Mouse (Mus musculus) cerebellum, adult 2 months (tissue): ENCODE results near the gene Ece1. TPM values are rescaled to one million over a fixed set of nuclear protein-coding genes. Genes with fewer than 3 reads are reported as not detected.

Source experiments
- DNase-seq, 2 experiments: peaks; one replicate each; pipeline ENCODE4 v3.0.0; 2021
- H3K27ac ChIP-seq: fragments of 200-500 bp; 2 replicates; pipeline ENCODE4 v1.5.1; 2012; ENCODE audit warnings: low read length, control low read depth, inconsistent platforms; ENCODE audit not compliant: insufficient read depth
- H3K27me3 ChIP-seq: fragments of 200-500 bp; 2 replicates; pipeline ENCODE4 v1.6.1; 2012; ENCODE audit warnings: inconsistent platforms, mild to moderate bottlenecking, low read length, moderate library complexity; ENCODE audit not compliant: control insufficient read depth, insufficient read depth
- H3K4me1 ChIP-seq: fragments of 200-500 bp; 2 replicates; pipeline ENCODE4 v1.6.1; 2011; ENCODE audit warnings: low read length; ENCODE audit not compliant: control insufficient read depth, insufficient read depth
- H3K4me3 ChIP-seq: fragments of 200-500 bp; replicated peaks from 2 replicates; pipeline ENCODE3; 2011; ENCODE audit warnings: mild to moderate bottlenecking, low read depth, low read length, control low read depth; ENCODE audit not compliant: insufficient read depth
- CTCF ChIP-seq: fragments of 200-500 bp; IDR thresholded peaks from 2 replicates; pipeline ENCODE4 v1.5.1; 2011; ENCODE audit warnings: low read depth, mild to moderate bottlenecking, control low read depth, low read length, moderate library complexity, borderline replicate concordance; ENCODE audit not compliant: insufficient read depth
- POLR2A ChIP-seq: fragments of 200-500 bp; IDR thresholded peaks from 2 replicates; pipeline ENCODE4 v1.6.1; 2011; ENCODE audit warnings: low read length, control low read depth, borderline replicate concordance; ENCODE audit not compliant: insufficient read depth
- WGBS: fragments of 180-500 bp; shearing (Covaris S2); methylation state at CpG from one replicate; pipeline ENCODE4 v1.1.7; 2018; 5-methylcytosine and 5-hydroxymethylcytosine counted together
- polyA plus RNA-seq: library from polyadenylated mRNA; depleted of rRNA; stranded (reverse); fragments of >200 nt; gene quantifications from 2 replicates; pipeline ENCODE4 v1.2.3, GENCODE M21; 2012

Gene Ece1
- polyA plus RNA-seq, 1 experiment: 48.5 TPM

DNA sequence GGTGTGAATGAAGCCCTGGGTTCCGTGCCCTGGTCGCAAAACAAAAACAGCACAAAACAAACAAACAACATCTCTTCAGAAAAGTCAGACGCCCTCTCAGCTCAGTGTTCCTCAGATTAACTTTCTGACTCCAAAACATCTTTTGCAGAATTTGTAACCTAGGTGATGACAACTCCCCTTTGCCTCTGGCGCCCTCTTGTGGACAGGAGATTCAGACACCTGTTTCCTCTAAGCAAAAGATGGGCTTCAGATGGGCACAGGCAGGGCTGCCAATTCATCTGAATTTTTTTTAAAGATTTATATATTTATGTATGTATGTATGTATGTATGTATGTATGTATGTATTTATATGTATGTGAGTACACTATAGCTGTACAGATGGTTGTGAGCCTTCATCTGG lies 90.8 kb downstream of the Ece1 start:
- WGBS: 25% methylated on average over 4 of the region's 4 CpGs
- TF ChIP-seq POLR2A (no peak), CTCF (peak; percentile 80)
- Histone ChIP-seq H3K27ac (no peak overlapping the region), H3K4me3 (no peak overlapping the region), H3K27me3 (no peaks in the 10 kb centered on the region), H3K4me1 (no peaks in the 10 kb centered on the region)
- peak; percentile 72 to 83 for DNase-seq

DNA sequence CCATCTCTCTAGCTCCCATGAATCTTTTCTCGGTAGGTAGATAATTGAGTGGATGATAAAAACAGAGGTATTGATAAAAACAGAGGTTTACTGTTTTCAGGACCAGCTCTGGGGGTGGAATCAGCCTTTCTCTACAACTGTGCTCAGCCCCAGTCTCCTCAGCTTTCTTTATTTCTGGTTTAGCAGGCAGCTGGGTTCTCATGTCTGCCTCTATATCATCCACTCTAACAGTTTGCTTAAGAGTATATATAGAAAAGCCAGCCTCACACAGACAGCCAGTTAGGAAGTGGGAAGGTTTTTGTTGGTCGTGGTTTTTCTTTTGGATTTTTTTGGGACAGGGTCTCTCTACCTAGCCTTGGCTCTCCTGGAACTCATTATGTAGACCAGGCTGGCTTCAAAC lies 92.1 kb downstream of the Ece1 start:
- Histone ChIP-seq H3K4me1 (no peaks in the 10 kb centered on the region), H3K27me3 (no peaks in the 10 kb centered on the region), H3K27ac (no peak overlapping the region), H3K4me3 (no peak overlapping the region)
- TF ChIP-seq POLR2A (no peak), CTCF (no peak)
- DNase-seq: no peak
- 83% methylated on average over 2 of the region's 2 CpGs for WGBS

DNA sequence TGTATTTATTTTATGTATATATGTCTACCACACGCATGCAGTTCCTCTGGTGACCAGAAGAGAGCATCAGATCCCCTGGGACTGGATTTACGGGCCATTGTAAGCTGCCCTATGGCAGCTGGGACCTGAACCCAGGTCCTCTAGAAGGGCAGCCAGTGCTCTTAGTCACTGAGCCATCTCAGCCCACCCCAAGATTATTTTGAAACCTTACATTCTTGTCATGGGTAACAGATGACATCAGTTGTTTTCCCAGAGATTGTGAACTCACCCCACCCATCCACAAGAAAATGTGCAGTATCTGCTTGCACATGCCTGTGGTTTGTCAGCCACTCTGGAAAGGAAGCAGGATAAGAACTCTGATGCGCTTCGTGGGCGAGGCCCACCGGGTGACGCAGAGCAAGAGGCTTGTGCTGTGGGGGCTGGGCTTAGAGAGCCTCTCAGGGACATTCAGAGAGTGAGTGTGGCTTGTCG lies 92.9 kb downstream of the Ece1 start:
- TF ChIP-seq POLR2A (no peak), CTCF (no peak)
- 90% methylated on average over 8 of the region's 8 CpGs for WGBS
- H3K27ac ChIP-seq: no peak overlapping the region
- no peaks in the 10 kb centered on the region for H3K4me1 ChIP-seq
- H3K4me3 ChIP-seq: no peak overlapping the region
- DNase-seq: no peak
- H3K27me3 ChIP-seq: no peaks in the 10 kb centered on the region

DNA sequence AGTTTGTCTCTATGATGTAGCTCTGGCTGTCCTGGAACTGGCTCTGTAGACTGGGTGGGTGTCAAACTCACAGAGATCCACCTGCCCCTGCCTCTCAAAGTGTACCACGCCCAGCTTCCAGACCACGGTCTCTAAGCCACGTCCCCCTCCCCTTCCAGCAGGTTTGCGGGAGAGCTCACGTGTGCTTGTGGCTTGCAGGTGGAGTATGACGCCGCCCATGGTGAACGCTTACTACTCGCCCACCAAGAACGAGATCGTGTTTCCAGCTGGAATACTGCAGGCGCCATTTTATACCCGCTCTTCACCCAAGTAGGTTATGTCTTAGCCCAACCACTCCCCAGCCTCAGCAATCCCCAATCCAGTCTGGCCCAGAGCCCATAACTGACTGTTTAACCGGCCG lies 94.2 kb downstream of the Ece1 start:
- no peak overlapping the region for H3K4me3 ChIP-seq
- no peaks in the 10 kb centered on the region for H3K27me3 ChIP-seq
- no peak for TF ChIP-seq CTCF
- no peak for TF ChIP-seq POLR2A
- H3K4me1 ChIP-seq: no peaks in the 10 kb centered on the region
- WGBS: 95% methylated on average over 15 of the region's 15 CpGs
- H3K27ac ChIP-seq: no peak overlapping the region
- no peak for DNase-seq

DNA sequence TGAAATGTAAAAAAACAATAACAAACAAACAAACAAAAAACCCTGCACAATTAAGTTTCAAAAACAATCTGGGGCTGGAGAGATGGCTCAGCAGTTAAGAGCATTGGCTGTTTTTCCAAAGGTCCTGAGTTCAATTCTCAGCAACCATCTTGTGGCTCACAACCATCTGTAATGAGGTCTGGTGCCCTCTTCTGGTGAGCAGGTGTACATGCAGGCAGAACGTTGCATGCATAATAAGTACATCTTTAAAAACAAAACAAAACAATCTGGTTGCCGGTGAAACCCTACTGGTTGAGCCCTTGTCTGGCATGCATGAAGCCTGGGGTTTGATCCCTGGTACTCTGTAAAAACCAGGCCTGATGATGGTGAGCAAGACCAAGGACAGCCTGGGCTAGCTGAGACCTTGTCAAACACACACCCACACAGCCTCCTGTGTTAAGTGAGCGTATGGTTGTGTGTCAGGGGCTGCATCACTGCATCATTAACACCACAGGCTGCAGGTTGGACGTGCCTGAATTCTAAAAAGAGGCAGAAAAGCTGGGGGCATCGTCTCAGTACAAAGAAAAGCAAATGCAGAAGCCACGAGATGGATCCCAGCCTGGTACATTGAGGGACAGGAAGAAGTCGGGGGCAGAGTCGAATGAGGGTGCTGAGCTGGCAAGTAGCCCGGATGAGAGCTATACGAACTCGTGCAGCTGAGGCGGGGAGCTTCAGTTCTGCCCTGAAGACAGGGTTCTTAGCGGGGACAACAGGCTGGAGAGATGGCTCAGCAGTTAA lies 98.0 kb downstream of the Ece1 start:
- no peak overlapping the region for H3K4me3 ChIP-seq
- DNase-seq: no peak
- H3K27me3 ChIP-seq: no peaks in the 10 kb centered on the region
- peaks cover 4% of the 10 kb centered on the region; the same call in 1 of the 2 replicates for H3K4me1 ChIP-seq
- no peak for TF ChIP-seq POLR2A
- TF ChIP-seq CTCF: peak; percentile 39; the same call in 1 of the 2 replicates
- H3K27ac ChIP-seq: no peak overlapping the region
- WGBS: 62% methylated on average over 13 of the region's 13 CpGs

DNA sequence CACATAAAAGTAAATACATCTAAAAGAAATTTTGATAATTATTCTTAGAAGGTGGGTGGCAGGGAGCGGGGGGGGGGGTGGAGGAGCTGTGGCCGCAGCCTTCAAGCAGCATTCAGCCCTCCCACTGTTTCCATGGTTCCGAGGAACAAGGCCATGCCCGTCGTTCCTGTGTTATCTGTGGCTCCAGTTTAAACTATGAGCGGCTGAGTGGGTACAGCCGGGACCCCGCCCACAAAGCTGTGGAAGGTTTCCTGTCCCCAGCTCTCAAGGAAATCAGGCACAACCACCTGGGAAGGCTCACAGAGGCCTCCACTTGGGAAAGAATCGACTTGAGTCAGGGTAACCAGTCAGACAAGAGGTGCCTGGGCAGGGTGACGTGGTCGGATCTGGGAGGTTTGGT lies 98.7 kb downstream of the Ece1 start:
- H3K27ac ChIP-seq: no peak overlapping the region
- no peaks in the 10 kb centered on the region for H3K27me3 ChIP-seq
- 70% methylated on average over 11 of the region's 11 CpGs for WGBS
- DNase-seq: no peak
- H3K4me1 ChIP-seq: peaks cover 4% of the 10 kb centered on the region; the same call in 1 of the 2 replicates
- no peak overlapping the region for H3K4me3 ChIP-seq
- no peak for TF ChIP-seq POLR2A
- TF ChIP-seq CTCF: no peak

DNA sequence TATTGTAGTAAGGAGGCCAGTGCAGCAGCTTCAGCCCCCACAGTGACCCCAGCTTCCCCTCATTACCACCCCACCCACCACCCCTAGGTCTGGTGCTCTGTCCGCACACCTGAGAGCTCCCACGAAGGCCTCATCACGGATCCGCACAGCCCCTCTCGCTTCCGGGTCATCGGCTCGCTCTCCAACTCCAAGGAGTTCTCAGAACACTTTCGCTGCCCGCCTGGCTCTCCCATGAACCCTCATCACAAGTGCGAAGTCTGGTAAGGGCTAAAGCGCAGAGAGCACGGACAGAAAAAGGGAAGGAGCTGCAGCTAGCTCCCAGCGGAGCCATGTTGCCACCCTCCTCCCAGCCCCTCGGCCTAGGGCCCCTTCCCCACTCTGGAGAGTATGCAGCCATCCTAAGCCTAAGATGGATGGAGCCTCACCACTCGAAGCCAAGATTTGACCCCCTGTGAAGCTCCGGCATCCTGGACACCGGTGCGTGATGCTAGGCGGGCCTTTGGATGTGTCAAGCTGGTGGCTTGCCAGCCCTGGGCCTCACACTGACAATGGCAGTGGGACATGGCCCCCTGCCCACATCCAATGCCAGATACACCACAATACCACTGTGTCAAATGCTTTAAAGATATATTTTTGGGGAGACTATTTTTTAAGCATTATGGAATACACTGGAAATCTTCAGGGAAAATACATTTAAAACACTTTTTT lies 100.8 kb downstream of the Ece1 start:
- H3K27ac ChIP-seq: no peak overlapping the region
- no peak for DNase-seq
- TF ChIP-seq POLR2A: no peak
- TF ChIP-seq CTCF: no peak
- H3K27me3 ChIP-seq: no peaks in the 10 kb centered on the region
- H3K4me3 ChIP-seq: no peak overlapping the region
- 58% methylated on average over 20 of the region's 20 CpGs for WGBS
- H3K4me1 ChIP-seq: peaks cover 4% of the 10 kb centered on the region; the same call in 1 of the 2 replicates

DNA sequence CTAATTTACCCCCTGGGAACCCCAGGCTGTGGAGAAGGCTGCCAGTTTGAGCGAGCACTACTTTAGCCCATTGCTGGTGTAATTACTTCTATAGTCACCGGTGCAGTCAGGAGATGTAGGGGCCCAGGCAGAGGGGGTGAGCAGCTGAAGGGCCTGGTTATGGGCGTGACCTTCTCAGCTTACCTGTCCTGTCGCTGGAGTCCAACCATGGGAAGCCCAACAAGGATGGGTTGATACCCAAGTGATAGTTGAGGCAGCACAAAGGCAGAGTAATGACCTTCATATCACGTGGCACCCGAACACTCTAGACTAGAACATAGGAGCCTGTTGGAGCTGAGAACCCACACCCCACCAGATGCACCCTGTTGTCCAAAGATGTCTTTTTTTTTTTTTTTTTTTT lies 101.4 kb downstream of the Ece1 start:
- DNase-seq: no peak
- no peak for TF ChIP-seq CTCF
- TF ChIP-seq POLR2A: no peak
- Histone ChIP-seq H3K27me3 (no peaks in the 10 kb centered on the region), H3K4me3 (no peak overlapping the region), H3K4me1 (peaks cover 4% of the 10 kb centered on the region; the same call in 1 of the 2 replicates), H3K27ac (no peak overlapping the region)
- 80% methylated on average over 6 of the region's 6 CpGs for WGBS
